Mouse (Mus musculus): ENCODE data around the gene Mfge8.

Gene Mfge8

DNA sequence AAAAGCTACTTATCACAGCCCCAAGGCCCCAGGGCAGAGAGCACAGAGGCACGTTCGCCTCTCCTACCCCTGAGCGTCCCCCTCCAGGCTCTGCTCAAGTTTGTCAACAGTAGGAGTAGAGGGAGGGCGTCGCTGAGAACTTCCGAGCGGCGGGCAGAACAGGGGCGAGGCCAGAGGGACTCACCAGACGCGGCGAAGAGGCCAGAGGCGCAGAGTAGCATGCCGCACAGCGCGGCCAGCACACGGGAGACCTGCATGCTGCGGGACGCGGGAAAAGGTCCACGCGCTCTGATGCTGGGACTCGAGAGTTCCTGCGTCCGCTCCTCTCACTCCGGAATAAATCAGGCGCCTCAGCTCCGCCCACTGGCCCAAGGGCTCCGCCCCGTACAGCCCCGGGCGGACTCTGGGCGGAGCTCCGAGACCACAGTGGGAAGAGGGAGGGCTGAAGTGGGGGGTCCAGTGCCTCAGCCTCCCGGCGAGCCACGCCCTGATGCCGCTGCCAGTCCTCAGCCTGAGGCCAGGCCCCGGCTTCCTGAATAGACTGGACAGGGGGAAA is at the start of gene Mfge8:
TSS of gene Mfge8 (minus strand) at position 350 of the 556 bp plus-strand sequence.
- no peak for DNase-seq (ENCODE audit: extremely low read depth, low read depth, low spot score)

DNA sequence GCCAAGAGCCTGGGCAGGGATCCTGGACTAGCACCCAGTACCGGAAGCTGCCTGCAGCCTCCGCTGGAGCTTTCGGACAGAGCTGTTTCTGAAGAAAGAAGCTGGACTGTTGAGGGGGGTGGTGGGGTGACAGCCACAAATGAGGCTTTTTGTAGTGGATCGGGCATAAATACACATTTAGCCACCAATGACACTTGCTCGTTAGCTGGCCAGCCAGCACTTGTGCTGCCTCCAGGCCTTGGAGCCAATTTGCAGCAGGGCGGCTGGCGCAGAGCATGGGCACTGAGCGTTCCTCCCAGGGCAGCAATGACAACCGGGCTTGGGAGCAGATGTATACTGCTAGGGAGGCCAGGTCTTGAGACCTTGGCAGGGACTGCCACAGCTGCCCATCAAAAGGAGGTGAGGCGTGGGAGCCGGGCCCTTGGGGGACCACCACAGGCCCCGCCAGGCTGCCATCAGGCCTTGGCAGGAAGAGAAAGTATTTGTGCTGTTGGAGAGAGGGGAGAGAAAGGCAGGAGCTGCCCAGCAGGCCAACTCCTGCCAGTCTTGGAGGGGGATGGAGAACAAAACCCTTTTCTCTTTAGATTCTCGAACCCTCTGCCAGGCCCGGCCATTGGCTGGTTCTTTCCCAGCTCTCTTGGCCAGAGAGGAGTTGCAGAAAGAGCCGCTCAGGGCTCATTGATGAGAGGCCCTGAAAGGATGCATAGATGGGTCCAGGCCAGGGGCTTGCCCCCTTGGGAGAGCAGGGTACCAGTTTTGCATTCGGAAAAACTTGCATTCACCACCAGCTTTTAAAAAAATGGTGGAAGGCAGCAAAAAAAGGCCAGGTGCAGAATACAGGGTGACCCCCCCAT is 45.9 kb upstream of the Mfge8 start:
- no peak for DNase-seq (ENCODE audit: extremely low read depth, low read depth, low spot score)

DNA sequence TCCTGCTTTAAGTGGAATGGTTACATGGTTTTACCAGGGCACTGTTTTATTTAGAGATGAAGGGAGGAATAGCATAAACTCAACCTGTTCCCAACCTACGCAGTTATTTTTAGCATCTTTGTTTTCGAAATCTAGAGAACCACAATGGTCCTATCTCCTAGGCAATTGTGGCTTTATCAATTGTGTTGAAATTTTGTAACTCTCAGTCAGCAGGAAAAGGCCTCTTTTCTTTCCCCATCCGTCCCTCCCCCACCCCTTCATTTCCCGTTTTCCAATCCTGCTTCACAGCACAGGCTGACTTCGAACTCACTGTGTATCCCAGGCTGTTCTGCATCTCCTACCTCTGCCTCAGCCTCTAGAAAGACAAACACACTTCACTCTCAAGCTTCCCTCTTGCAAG is 45.1 kb upstream of the Mfge8 start:
- DNase-seq (ENCODE audit: extremely low read depth, low read depth, low spot score), result no peak

- DNase-seq (ENCODE audit: extremely low read depth, low read depth, low spot score), result no peak
These were observed 42.6 kb upstream of the Mfge8 start for GRCm38 (mm10) chr7:79191501-79191900.

DNA sequence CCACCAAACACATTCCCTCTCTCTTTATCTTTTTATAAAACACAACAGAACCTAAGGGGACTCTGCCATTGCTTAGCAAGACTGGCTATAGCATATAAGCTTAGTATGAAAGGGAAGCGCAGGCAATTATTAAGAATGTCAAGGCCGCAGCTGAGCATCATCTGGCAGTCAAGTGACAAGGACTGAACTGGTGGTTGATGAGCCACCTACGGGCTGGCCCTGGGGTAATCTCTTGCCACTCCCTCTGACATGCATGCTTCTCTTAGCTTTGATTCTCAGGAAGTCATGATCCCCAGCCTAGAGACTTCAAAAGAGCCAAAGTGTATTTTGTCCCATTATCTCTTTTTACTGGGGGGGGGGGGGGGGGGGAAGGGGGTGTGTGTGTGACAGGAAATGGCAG is 41.7 kb upstream of the Mfge8 start:
- no peak for DNase-seq (ENCODE audit: extremely low read depth, low read depth, low spot score)

- DNase-seq (ENCODE audit: extremely low read depth, low read depth, low spot score), result no peak
These were observed 40.4 kb upstream of the Mfge8 start for GRCm38 (mm10) chr7:79189211-79189610.

- DNase-seq (ENCODE audit: extremely low read depth, low read depth, low spot score), result no peak
These were observed 38.7 kb upstream of the Mfge8 start for GRCm38 (mm10) chr7:79187591-79187990.

DNA sequence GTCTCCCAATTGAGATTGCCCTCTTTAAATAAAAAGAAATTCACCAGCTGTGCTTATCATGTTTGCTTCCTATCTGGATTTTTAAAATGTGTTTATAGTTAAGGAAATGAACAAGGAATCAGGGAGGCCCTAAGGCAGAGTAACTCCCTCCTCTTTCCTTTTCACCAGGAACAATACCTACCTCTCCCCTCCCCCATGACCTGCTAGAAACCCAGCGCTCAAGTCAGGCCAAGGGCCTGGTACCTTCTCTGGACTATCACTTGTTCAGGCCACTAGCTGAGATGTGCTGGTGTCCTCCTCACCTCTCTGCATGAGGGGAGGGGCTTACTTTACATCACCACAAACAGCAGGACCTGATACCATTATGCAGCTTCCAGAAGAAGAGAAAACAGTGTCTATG is 34.6 kb upstream of the Mfge8 start:
- DNase-seq (ENCODE audit: extremely low read depth, low read depth, low spot score), result no peak

DNA sequence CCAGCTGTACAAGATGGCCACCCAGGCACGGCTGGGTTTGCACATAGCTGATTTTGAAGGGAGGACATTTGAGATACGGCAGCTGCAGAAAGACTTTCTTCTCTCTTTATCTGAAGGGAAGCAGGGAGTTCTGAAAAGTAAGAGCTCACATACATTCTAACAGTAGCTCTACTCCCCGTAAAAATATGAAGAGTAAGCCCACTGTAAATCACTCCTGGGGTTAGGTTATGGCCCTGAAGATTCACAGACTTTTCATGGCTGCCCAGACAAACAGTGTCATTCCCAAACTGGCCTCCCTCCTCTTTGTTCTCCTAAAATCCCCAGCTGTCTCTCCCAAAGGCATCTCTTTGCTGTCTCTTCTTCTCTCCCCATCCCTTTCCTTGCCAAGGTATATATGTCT is 24.9 kb upstream of the Mfge8 start:
- DNase-seq (ENCODE audit: extremely low read depth, low read depth, low spot score), result no peak

DNA sequence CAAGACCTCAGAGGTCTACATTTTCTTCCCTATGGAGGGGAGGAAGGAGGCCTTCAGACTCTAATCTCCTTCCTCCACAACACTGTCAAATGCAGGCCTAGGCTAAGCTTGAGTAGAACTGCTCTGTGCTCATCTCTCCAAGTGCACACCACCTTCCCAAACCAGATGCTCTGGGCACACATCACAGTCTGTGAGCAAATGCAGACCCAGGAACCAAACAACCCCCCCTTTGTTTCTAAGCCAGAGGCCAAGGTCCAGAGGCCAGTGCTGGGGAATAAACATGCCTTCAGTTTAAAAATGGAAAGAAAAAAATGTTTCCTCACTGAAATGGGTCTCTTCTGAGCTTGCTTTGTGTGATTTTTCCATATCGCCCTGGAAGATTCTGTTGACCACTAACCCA is 22.9 kb upstream of the Mfge8 start:
- DNase-seq (ENCODE audit: extremely low read depth, low read depth, low spot score), result no peak

DNA sequence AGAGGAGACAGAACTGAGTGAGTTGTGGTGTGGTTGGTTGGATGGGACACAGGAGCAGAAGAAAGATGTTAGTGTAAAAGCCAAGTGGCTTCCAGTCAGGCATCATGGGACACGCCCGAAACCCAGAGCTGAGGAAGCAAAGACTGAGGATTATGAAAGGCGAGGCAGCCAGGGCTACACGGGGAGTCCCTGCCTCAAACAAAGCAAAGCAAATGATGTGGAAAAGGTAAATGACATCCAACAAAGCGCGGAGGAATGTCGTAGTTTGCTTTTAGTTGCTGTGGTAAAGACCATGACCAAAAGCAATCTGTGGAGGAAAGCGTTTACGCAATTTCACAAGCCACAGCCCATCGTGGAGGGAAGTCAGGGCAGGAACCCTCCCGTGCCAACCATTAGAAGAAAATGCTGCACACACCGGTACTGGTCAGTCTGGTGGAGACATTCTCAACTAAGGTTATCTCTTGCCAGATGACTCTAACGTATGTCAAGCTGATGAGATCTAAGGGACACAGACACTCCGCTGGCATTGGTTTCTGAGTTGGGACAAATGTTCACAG is 18.2 kb upstream of the Mfge8 start:
- no peak for DNase-seq (ENCODE audit: extremely low read depth, low read depth, low spot score)

DNA sequence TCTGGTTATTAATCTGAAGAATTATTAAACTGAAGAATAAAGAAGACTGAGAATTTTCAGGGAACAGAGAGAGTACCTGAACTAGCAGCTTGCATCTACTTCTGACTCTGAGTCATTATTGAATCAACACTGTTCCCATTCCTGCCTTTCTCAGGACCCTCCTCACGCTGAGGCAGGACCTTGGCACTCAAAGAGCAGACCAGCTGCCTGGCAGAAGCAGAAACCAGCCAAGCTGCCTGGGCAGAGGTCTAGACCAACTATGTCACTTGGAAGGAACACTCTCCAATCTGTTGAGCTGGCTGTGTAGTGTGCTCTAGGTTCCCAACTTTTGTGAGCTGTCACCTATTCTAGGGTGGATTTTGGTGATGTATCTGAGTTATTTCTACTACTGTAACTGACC is 10.5 kb upstream of the Mfge8 start:
- DNase-seq (ENCODE audit: extremely low read depth, low read depth, low spot score), result no peak

GRCm38 (mm10) chr7:79149522-79149921 is 662 bp upstream of the Mfge8 start:
- peak; percentile 78 for DNase-seq (ENCODE audit: extremely low read depth, low read depth, low spot score)

DNA sequence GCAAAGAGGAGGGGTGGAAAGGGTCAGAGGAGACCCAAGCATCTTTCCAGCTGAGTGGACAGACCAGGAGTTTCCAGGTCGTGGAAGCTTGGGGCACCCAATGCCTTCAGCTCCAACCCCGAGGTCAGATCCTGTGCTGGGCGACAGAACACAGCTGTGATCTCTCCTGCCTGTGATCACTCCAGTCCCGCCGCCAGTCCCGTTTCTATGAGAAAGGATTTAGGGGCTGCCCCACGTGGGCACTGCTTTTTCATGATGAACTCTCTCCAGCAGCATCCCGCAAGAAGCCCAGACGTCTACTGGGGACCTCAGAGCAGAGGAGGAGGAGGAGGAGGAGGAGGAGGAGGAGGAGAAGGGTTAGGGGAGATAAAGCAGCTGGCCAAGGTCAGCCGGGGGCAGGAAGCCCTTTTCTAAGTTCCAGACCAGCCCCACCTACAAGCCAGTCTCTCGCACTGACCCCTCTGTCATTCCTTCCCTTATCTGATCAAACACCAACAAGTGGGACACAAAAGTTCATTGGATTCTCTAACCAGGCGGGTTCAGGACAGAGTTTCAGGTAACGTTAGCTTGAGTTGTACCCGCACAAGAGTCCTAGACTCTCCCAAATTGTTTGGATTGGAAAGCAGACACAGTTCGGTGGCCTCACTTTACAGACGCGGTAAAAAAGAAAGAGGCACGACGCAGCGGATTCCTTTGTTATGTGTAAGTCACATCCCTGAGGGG is 768 bp downstream of the Mfge8 start:
- DNase-seq (ENCODE audit: extremely low read depth, low read depth, low spot score), result no peak

DNA sequence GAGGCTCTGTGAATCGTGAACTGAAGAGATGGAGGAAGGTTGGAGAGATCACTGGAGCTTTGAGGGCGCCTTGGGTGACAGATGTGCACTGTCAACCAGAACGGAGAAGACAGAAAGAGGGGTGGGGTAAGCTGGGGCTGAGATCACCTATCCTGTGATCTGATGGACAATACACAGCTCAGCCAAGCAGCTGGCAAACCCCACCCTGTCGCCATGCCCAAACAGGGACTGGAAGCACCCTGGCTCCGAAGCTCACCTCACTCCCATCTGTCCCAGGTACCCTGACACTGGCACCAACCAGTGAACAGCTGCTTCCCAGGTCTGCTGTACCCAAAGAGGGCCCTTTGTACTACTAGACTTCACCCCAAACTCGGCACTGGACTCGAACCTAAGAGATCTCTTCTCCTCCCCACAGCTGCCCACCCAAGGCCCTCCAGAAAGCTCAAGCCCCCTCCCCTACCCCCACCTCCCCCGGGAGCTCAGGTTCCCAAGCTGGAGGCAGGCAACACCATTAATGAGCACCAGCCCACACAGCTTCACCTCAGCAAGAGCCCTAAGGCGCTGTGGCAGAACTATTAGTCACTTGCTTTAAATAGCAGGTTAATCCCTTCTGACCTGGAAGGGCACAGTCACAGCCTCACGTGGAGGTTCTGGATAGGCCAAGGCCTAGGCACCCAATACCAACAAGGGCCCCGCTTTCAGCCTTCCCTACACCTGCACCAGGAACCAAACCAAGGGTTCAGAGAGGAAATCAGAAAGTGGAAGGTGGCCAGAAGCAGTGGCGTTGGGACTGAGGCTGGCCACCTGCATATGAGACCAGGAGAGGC is 1.6 kb downstream of the Mfge8 start:
- DNase-seq (ENCODE audit: extremely low read depth, low read depth, low spot score), result peak; percentile 56

GRCm38 (mm10) chr7:79140897-79141296 is 8.0 kb downstream of the Mfge8 start:
- DNase-seq (ENCODE audit: extremely low read depth, low read depth, low spot score), result no peak

- DNase-seq (ENCODE audit: extremely low read depth, low read depth, low spot score), result no peak
These were observed 8.8 kb downstream of the Mfge8 start for GRCm38 (mm10) chr7:79139891-79140591.

- DNase-seq (ENCODE audit: extremely low read depth, low read depth, low spot score), result no peak
These were observed 9.5 kb downstream of the Mfge8 start for GRCm38 (mm10) chr7:79139328-79139824.

GRCm38 (mm10) chr7:79133391-79133790 is 15.5 kb downstream of the Mfge8 start:
- DNase-seq (ENCODE audit: extremely low read depth, low read depth, low spot score), result no peak

GRCm38 (mm10) chr7:79130843-79131444 is 17.9 kb downstream of the Mfge8 start, which contains the start of gene Hapln3:
Gene Hapln3, minus strand, starts transcription at chr7:79131018.
- no peak for DNase-seq (ENCODE audit: extremely low read depth, low read depth, low spot score)
